Comparison of ENCODE assay signal across 11 mouse cellular contexts in the genomic region with DNA sequence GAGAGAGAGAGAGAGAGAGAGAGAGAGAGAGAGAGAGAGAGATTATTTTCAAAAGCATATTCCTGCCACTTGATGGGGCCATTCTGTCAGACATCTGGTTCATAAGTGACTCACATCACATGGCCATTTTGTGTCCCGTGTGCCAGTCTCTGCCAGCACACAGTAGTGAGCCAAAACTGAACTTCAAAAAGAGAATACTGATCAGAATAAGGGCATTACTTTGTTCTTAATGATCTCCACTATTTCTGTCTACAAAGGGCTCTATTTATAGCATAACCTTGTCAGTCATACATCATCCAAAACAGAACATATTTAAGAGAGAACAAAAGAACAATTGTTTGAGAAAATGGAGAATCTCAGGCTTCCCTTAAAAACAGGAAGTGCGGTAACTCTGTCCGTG. TPM values are rescaled to one million over a fixed set of nuclear protein-coding genes. Genes with fewer than 3 reads are reported as not detected.
A peak's percentile ranks its signal among the peaks of the same experiment; 100 is the strongest.
DNase-seq lines count a peak whose midpoint lies in the region.
"Had no signal": no experiment of that assay in that cellular context is flagged by ENCODE, and none has a peak within 500 bp of the region (broad histone marks: within the 10 kb centered on the region; RNA-seq: fewer than 3 reads in every experiment).

No protein-coding gene starts in this region.

- DNase-seq in adrenal gland, adult 2 months = peak; percentile 45
- no peak for DNase-seq in adrenal gland, postnatal 10 days
- DNase-seq in layer of hippocampus, adult 9-10 months (ENCODE audit: low spot score) = peak; percentile 32
- no peak for DNase-seq in layer of hippocampus, postnatal 36 days
- DNase-seq in 416B (ENCODE audit: low read depth) = peak; percentile 76
- DNase-seq in brain, adult 2 months (ENCODE audit: low read depth, low spot score) = peak; percentile 66
- DNase-seq in kidney, postnatal 25 days = no peak
- DNase-seq in embryo, embryonic 10.5 days (ENCODE audit: low spot score) = no peak
- DNase-seq: cerebellum, postnatal 10 days; kidney, adult 11 months; lung, adult 18-20 months had no signal

RNA-seq across cellular contexts. Expression of gene Spcs2, which starts 28.2 kb away (rescaled TPM):
- total RNA-seq in adrenal gland, adult 2 months (2021) = 100 to 1,000 TPM; 150 to 186 TPM
- polyA plus RNA-seq in adrenal gland, adult 2 months (2012; rRNA removed) = 10.0 and 13.1 TPM in 2 replicates
- 100 to 1,000 TPM; 118 to 135 TPM for total RNA-seq in adrenal gland, postnatal 10 days (2021)
- total RNA-seq in layer of hippocampus, postnatal 36 days (2021) = 100 to 1,000 TPM; 103 to 106 TPM

RNA-seq across cellular contexts. Expression of gene Xrra1, which starts 32.6 kb away (rescaled TPM):
- 10 to 100 TPM in 1 of 2 experiments, under 1 TPM in 1; 0.41 to 10.0 TPM for total RNA-seq in adrenal gland, adult 2 months (2021)
- 38.1 and 64.4 TPM in 2 replicates for polyA plus RNA-seq in adrenal gland, adult 2 months (2012; rRNA removed)
- total RNA-seq in adrenal gland, postnatal 10 days (2021) = 1 to 10 TPM; 2.5 to 2.6 TPM
- 1 to 10 TPM in 1 of 2 experiments, under 1 TPM in 1; 0.72 to 1.3 TPM for total RNA-seq in layer of hippocampus, postnatal 36 days (2021)

Comparison
In these comparisons a context has a peak if more than half of its experiments do, and no peak if none do; other contexts are left out.
1. DNase-seq: peak in adrenal gland, adult 2 months (single experiment), layer of hippocampus, adult 9-10 months (single experiment), 416B (single experiment) and brain, adult 2 months (single experiment); none in adrenal gland, postnatal 10 days (single experiment), layer of hippocampus, postnatal 36 days (0 of 2), kidney, postnatal 25 days (0 of 2) and embryo, embryonic 10.5 days (single experiment).